Mouse (Mus musculus): Measurements from ENCODE around the gene E130114P18Rik. TPM values are rescaled to one million over a fixed set of nuclear protein-coding genes. Genes with fewer than 3 reads are reported as not detected.

The E130114P18Rik gene
- total RNA-seq (2022), result 1 to 10 TPM; 6.7 to 9.3 (median 7.9) TPM

GRCm38 (mm10) chr4:97777706-97778176, at the start of gene E130114P18Rik:
Gene E130114P18Rik, minus strand, starts transcription at chr4:97778078.
- no peak for DNase-seq (ENCODE audit: low spot score in 2 of 2)

GRCm38 (mm10) chr4:97827115-97827514, 49.2 kb upstream of the E130114P18Rik start:
- DNase-seq (ENCODE audit: low spot score in 2 of 2), result no peak

GRCm38 (mm10) chr4:97825841-97826240, 48.0 kb upstream of the E130114P18Rik start:
- DNase-seq (ENCODE audit: low spot score in 2 of 2), result no peak

- DNase-seq (ENCODE audit: low spot score in 2 of 2), result no peak
These were observed 47.6 kb upstream of the E130114P18Rik start for GRCm38 (mm10) chr4:97825432-97825831.

DNA sequence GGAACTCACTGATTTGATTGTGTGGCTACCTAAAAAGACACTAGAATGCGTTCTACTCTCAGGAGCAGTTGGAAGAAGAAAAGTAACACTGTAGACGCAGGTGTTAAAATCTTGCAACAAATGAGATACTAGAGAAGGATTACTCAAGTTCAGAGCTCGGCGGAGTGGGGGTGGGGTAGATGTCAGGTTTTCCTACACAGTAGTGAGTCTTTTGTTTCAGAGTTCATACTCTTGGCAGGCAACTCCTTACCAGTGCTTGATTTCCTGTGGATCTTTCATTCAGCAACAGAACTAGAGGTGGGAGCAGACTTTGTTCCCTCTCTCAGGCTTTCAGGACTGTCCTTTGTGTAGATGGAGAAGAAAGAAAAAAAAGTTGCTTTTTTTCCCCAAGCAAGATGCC, 46.6 kb upstream of the E130114P18Rik start:
- no peak for DNase-seq (ENCODE audit: low spot score in 2 of 2)

- DNase-seq (ENCODE audit: low spot score in 2 of 2), result no peak
These were observed 45.6 kb upstream of the E130114P18Rik start for GRCm38 (mm10) chr4:97823512-97823911.

DNA sequence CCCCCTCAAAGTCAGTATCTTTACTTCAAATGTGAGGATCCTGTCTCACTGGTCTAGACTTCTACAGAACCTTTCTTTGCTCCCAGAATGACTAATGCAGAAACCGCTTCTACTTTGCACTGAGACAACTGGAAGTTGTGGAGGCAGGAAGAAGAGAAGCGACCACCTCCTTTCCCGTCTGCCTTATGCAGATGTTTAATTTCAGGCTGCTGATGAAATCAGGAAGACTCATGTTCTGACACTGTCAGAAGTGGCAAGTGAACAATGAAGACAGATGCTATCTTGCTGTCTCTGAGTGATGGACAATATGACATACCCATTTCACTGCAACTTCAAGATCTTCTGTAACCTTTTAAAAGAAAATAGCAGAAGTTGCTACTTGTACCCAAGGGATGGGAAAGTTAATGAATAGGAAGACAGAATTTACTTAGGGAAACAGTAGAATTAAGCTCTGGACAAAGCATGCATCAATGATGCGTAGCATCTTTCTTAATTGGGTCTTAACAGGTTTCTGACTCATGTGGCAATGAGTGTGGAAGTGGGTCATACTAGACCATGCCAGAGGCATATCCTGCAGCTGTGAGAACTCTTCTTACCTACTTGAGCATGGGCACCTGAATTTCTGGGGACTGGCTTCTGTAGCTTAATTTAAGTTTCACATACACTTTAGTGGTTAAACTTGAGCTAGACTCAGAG, 43.8 kb upstream of the E130114P18Rik start:
- no peak for DNase-seq (ENCODE audit: low spot score in 2 of 2)

DNA sequence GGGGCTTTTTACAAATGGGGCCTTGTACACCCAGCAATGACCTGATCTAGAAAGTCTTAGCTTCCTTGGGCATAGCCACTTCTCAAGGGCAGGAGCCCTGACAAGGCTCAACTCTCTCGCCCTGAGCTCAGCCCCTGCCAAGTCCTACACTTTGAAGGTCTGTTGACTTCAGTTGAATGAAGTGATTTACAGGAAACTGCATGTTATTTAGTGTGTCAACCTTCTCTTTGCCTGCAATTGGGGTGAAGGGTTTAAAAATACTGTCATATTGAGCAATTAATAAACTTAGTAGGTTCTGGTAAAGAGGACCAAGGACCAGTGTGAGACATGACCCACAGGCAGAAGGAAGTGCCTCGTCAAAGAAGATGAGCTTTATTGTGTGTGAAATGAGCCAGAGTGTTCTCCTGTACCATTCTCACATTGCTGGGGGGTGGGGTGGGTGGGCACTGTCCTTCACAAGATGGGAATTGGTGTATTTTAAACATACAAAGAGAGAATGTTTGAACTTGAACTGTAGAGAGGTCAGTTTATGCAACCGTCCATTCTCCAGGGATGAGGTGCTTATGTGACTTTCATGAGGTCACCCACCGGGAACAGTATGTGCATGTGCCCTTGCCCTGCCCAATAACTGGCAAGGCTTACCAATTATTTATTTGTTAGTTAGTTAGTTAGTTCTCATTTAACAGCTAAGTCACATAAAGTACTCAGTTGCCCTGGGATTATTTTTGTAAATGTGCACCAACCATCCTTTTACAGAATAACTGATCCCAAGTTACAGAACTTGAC, 42.8 kb upstream of the E130114P18Rik start:
- DNase-seq (ENCODE audit: low spot score in 2 of 2), result no peak

- no peak for DNase-seq (ENCODE audit: low spot score in 2 of 2)
These were observed 41.2 kb upstream of the E130114P18Rik start for GRCm38 (mm10) chr4:97819101-97819500.

DNA sequence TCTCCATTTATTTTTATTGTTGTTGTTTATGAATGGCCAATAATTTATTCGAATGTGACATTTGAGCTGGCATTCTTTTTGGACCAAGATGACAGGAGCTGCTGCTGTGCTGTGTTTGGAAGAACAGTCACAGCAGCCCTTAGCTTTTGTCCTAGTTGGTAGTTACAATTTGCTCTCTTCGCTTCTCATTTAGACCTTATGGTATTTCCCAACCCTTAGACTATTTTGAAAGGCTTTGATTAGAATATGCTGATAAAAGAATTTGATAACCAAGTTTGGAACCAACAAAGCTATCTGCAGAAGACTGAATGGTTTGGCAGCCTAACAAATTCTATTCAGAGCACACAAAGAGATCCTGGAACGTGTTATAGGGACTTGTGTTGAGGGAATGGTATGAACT, 40.6 kb upstream of the E130114P18Rik start:
- no peak for DNase-seq (ENCODE audit: low spot score in 2 of 2)

DNA sequence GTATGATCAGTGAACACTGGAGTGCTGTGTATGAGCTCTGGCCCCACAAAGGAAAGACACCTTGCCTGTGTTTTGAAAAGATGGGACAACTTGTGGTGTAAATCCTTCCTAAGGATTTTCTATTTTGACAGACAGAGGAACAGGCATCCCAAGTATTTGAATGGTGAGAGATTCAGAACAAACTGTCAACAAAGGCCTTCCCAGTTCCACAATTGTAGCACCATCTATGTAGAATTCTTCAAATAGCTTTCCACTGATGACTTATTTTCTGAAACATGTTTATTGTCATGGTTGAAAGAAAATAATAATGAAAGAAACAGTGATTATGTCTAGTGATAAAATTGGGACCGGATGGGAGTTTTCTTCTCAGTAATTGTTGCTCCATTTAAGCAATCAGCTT, 39.9 kb upstream of the E130114P18Rik start:
- no peak for DNase-seq (ENCODE audit: low spot score in 2 of 2)

- no peak for DNase-seq (ENCODE audit: low spot score in 2 of 2)
These were observed 38.9 kb upstream of the E130114P18Rik start for GRCm38 (mm10) chr4:97816753-97817152.

- no peak for DNase-seq (ENCODE audit: low spot score in 2 of 2)
These were observed 38.1 kb upstream of the E130114P18Rik start for GRCm38 (mm10) chr4:97816001-97816400.

GRCm38 (mm10) chr4:97814515-97814914, 36.6 kb upstream of the E130114P18Rik start:
- DNase-seq (ENCODE audit: low spot score in 2 of 2), result no peak

DNA sequence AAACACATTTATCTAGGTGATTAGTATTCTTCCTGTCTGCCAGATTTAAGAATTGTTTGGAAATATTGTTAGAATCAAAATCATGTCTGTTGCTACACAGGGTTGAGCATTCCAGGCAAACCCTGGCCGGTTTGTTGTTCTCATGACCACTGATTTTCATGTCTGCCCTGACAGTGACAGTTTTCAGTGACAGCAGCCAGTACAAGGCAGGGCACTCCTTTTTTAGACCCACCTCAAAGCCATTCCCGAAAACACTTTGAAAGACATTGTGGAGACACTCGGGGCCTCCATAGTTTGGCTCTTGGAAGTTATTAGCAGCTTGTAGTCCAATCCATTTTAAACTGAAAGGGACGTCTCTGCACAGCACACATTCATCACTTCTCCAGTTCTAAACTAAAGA, 36.1 kb upstream of the E130114P18Rik start:
- DNase-seq (ENCODE audit: low spot score in 2 of 2), result no peak

- DNase-seq (ENCODE audit: low spot score in 2 of 2), result no peak
These were observed 35.2 kb upstream of the E130114P18Rik start for GRCm38 (mm10) chr4:97813035-97813434.

DNA sequence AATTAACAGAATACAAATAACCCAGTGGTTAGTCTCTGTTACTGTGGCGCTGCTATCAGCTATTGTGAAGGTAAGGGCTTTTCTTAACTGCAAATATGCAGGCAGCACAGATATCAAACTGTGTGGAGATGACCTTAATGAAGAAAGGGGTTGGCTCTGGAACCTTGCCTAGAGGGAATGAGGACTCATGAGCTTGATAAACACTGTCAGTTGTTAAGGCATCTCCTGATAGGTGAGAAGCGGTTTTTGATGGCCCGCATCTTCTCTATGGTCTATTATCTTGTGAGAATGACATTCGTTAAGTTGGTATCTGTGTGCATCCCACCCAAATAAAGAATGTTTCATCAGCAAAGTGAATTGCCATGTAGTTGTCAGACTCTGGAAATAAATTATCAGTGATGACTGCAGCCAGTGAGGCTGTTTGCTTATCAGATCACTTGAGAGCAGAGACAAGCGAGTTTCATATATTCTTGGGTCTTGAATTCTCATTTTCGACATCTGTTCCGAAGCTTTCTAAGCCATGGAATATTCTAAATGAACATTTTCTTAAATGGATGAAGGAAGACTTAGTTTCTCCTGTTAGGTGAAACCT, 32.6 kb upstream of the E130114P18Rik start:
- DNase-seq (ENCODE audit: low spot score in 2 of 2), result no peak

DNA sequence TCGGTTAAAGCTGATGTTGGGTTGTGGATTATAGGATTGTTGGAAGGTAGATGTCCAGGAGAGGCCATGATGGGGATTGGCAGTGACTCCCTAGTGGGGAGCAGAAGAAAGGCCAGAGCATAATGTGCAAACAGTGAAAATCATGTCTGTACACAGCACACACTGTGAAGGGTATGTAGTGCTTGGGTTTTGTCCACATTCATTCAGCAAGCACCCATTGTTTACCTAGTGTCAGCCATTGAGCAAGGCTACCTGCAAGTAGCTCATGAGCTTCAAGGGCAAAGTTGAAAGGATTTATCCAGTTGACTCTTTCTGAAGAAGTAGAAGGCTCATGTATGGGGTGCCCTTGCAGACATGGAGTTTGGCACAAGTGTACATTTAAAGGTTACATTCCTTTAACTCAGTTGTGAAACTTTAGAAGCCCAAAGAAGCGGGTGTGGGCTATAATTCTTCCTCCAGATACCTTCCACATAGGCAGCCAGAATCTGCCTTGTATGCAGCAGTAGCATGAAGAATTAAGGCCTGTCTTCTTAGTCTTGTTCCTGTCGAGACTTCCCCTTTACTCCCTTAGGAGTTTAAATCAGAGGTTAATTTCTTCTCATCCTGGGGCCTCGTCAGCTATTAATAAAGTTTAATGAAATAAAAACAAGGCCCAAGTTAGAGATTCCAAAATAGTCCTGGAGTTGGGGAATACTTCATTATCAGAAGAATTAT, 31.9 kb upstream of the E130114P18Rik start:
- no peak for DNase-seq (ENCODE audit: low spot score in 2 of 2)

DNA sequence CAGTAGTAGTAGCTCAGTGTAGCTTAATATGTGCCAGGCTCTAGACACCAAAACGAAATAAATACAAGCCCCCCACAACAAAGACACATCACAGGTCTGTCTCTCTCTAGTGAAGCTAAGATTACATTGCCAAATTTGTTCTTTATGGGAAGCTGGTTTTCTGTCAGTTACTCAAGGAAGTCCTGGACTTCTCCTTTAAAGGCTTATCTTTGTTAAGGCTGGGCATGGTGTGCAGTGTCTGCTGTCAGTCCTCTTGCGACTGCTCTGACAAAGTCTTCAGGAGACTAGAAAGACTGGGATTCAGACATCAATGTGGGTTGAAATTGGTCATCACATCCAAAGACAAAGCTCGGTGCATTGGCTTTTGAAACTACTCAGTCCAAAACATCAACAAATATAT, 31.0 kb upstream of the E130114P18Rik start:
- no peak for DNase-seq (ENCODE audit: low spot score in 2 of 2)

- no peak for DNase-seq (ENCODE audit: low spot score in 2 of 2)
These were observed 29.0 kb upstream of the E130114P18Rik start for GRCm38 (mm10) chr4:97806924-97807323.

Measured in layer of hippocampus, adult 8-10 months (tissue).